Mouse (Mus musculus) liver, embryonic 14.5 days (tissue): ENCODE measurements around the gene Itfg2. TPM values are rescaled to one million over a fixed set of nuclear protein-coding genes. Genes with fewer than 3 reads are reported as not detected.
A peak's percentile ranks its signal among the peaks of the same experiment; 100 is the strongest.

Source experiments
- ATAC-seq: fragments of 200-750 bp; cut with Nextera tagmentation; 2 replicates; pipeline ENCODE4 v1.8.0; 2017; ENCODE audit warnings: moderate number of reproducible peaks, mild to moderate bottlenecking, moderate library complexity; ENCODE audit not compliant: insufficient read depth
- DNase-seq, 3 experiments: peaks; one replicate each; pipeline ENCODE4 v3.0.0-alpha.2; 2012 to 2013; ENCODE audit warnings: low read depth in 3 of 3, low spot score in 3 of 3
- H3K27ac ChIP-seq: fragments of 300-500 bp; sonication (generic); 2 replicates; pipeline ENCODE4 v1.5.1; 2014; ENCODE audit warnings: moderate library complexity, mild to moderate bottlenecking, control low read depth, inconsistent platforms
- H3K27me3 ChIP-seq: fragments of 300-500 bp; sonication (generic); 2 replicates; pipeline ENCODE4 v1.6.1; 2014; ENCODE audit warnings: mild to moderate bottlenecking, low read length, moderate library complexity; ENCODE audit not compliant: control insufficient read depth, insufficient read depth
- H3K36me3 ChIP-seq: fragments of 300-500 bp; sonication (generic); replicated peaks from 2 replicates; pipeline ENCODE4 v1.6.1; 2014; ENCODE audit warnings: low read depth; ENCODE audit not compliant: control insufficient read depth, insufficient read depth
- H3K4me1 ChIP-seq, 2 experiments: fragments of 200-500 bp in 1 of 2; fragments of 300-500 bp in 1 of 2; sonication (generic) in 1 of 2; replicated peaks; 2 replicates each; pipeline ENCODE4 v1.6.1; 2012 to 2014; ENCODE audit warnings: antibody characterized with exemption in 1 of 2, inconsistent platforms in 1 of 2, low read length in 1 of 2; ENCODE audit not compliant: control insufficient read depth in 2 of 2, insufficient read depth in 2 of 2
- H3K4me2 ChIP-seq: fragments of 300-500 bp; sonication (generic); 2 replicates; pipeline ENCODE4 v1.6.1; 2014; ENCODE audit warnings: low read depth, mild to moderate bottlenecking, control low read depth, moderate library complexity
- H3K4me3 ChIP-seq, 2 experiments: fragments of 200-500 bp in 1 of 2; fragments of 300-500 bp in 1 of 2; sonication (generic) in 1 of 2; 2 replicates each; pipeline ENCODE4 v1.5.1; 2012 to 2014; ENCODE audit warnings: low read depth in 2 of 2, low read length in 2 of 2, mild to moderate bottlenecking in 2 of 2, control low read depth in 1 of 2, inconsistent platforms in 1 of 2, moderate library complexity in 1 of 2; ENCODE audit not compliant: insufficient read depth in 1 of 2
- H3K9ac ChIP-seq: fragments of 300-500 bp; sonication (generic); replicated peaks from 2 replicates; pipeline ENCODE4 v1.6.1; 2014; ENCODE audit warnings: mild to moderate bottlenecking, control low read depth, moderate library complexity
- H3K9me3 ChIP-seq: fragments of 300-500 bp; sonication (generic); 2 replicates; pipeline ENCODE4 v1.6.1; 2016; ENCODE audit warnings: low read length, mixed read lengths; ENCODE audit not compliant: control insufficient read depth
- CTCF ChIP-seq: IDR thresholded peaks from 2 replicates; pipeline ENCODE4 v1.5.1; 2016; ENCODE audit warnings: antibody characterized with exemption, low read depth, control low read depth
- EP300 ChIP-seq: IDR thresholded peaks from 2 replicates; pipeline ENCODE4 v1.6.1; 2016; ENCODE audit warnings: antibody characterized with exemption, low read depth
- WGBS: fragments of 180-500 bp; shearing (Covaris S2); extraction: QIAGEN DNeasy Blood & Tissue Kit; methylation state at CpG from one replicate; pipeline ENCODE4 v1.1.7; 2014; ENCODE audit not compliant: insufficient replicate concordance; 5-methylcytosine and 5-hydroxymethylcytosine counted together
- polyA plus RNA-seq, 2 experiments: library from polyadenylated mRNA; depleted of rRNA in 1 of 2; stranded (reverse) in 1 of 2; unstranded in 1 of 2; fragments of >200 nt; fragmentation: Nextera tagmentation in 1 of 2; extraction: Ambion mirVana in 1 of 2; gene quantifications; 2 replicates each; pipeline versions ENCODE4 v1.2.1 to v1.2.3; 2012 to 2014

The Itfg2 gene
- polyA plus RNA-seq, 2 experiments, result 8.7 to 9.4 TPM

- H3K4me2 ChIP-seq, result no peak overlapping the region; the same call in 1 of the 2 replicates
- DNase-seq (no peak), ATAC-seq (no peak)
- H3K9me3 ChIP-seq, result no peaks in the 10 kb centered on the region
- H3K27ac ChIP-seq, result no peak overlapping the region
- no peak for TF ChIP-seq CTCF
- H3K36me3 ChIP-seq, result peaks cover 36% of the 10 kb centered on the region
- peaks cover 0 to 13% of the 10 kb centered on the region in 2 experiments; a peak in 3 of 4 replicates for H3K4me1 ChIP-seq
- H3K27me3 ChIP-seq, result no peaks in the 10 kb centered on the region
- 78% methylated on average over 6 of the region's 6 CpGs for WGBS
- no peak overlapping the region for H3K9ac ChIP-seq
- H3K4me3 ChIP-seq, result no peak overlapping the region; a peak in 1 of 4 replicates
Measured at GRCm38 (mm10) chr6:128364721-128365120, 60.0 kb downstream of the Itfg2 start.

- WGBS, result 2% methylated on average over 46 of the region's 46 CpGs
- no peaks in the 10 kb centered on the region for H3K9me3 ChIP-seq
- no peaks in the 10 kb centered on the region for H3K27me3 ChIP-seq
- H3K4me1 ChIP-seq, result peaks cover 0 to 13% of the 10 kb centered on the region in 2 experiments; a peak in 3 of 4 replicates
- ATAC-seq (peak; percentile 45), DNase-seq (no peak)
- peaks cover 33% of the 10 kb centered on the region for H3K36me3 ChIP-seq
- peak overlapping the region; percentile 86 for H3K9ac ChIP-seq
- TF ChIP-seq EP300 (no peak), CTCF (no peak)
- H3K4me2 ChIP-seq, result peak overlapping the region; percentile 91
- H3K4me3 ChIP-seq, result peak overlapping the region; percentile 66 to 67
- peak overlapping the region; percentile 78 for H3K27ac ChIP-seq
Measured at GRCm38 (mm10) chr6:128363007-128363825, 61.5 kb downstream of the Itfg2 start.

- peak within 1 kb of the TSS; percentile 91 for H3K4me2 ChIP-seq
Measured at GRCm38 (mm10) chr6:128362381-128363006, 62.2 kb downstream of the Itfg2 start, which contains the start of the genes Rhno1 and Foxm1. TSS of gene Rhno1 (minus strand) at chr6:128362911. TSS of gene Foxm1 (plus strand) at chr6:128362967.

GRCm38 (mm10) chr6:128361901-128362300, 62.8 kb downstream of the Itfg2 start:
- no peaks in the 10 kb centered on the region for H3K27me3 ChIP-seq
- ATAC-seq, result no peak
- no peaks in the 10 kb centered on the region for H3K9me3 ChIP-seq
- peak overlapping the region; percentile 86 for H3K9ac ChIP-seq
- peaks cover 0 to 13% of the 10 kb centered on the region in 2 experiments; a peak in 3 of 4 replicates for H3K4me1 ChIP-seq
- peak overlapping the region; percentile 66 to 67 for H3K4me3 ChIP-seq
- peak overlapping the region; percentile 91 for H3K4me2 ChIP-seq
- H3K36me3 ChIP-seq, result peaks cover 32% of the 10 kb centered on the region
- peak overlapping the region; percentile 78 for H3K27ac ChIP-seq
- 15% methylated on average over 9 of the region's 9 CpGs for WGBS
- TF ChIP-seq EP300 (no peak), CTCF (no peak)
- no peak for DNase-seq

More at GRCm38 (mm10) chr6:128362381-128363006, 62.2 kb downstream of the Itfg2 start, which contains the start of the genes Rhno1 and Foxm1:
- Histone ChIP-seq H3K27me3 (no peaks in the 10 kb centered on the region), H3K4me1 (peaks cover 0 to 13% of the 10 kb centered on the region in 2 experiments; a peak in 3 of 4 replicates), H3K9me3 (no peaks in the 10 kb centered on the region), H3K9ac (peak within 1 kb of the TSS; percentile 86), H3K4me3 (peak within 1 kb of the TSS; percentile 66 to 67), H3K27ac (peak within 1 kb of the TSS; percentile 78), H3K36me3 (peaks cover 33% of the 10 kb centered on the region)
- WGBS, result under 1% methylated on average over 55 of the region's 76 CpGs
- no peak for TF ChIP-seq CTCF
- TF ChIP-seq EP300, result no peak
- ATAC-seq (peak; percentile 89), DNase-seq (peak; percentile 71 to 72 (median 72))

Other genes starting within 250 kb of the Itfg2 start
- 0.21 and 0.30 TPM in 2 replicates for gene Tead4, start 124.1 kb downstream of the Itfg2 start, polyA plus RNA-seq (2012; rRNA removed)
- 0.18 and 0.34 TPM in 2 replicates for gene Tead4, start 124.1 kb downstream of the Itfg2 start, polyA plus RNA-seq (2014; fragmentation: Nextera tagmentation; extraction: Ambion mirVana)
- 2.2 and 2.9 TPM in 2 replicates for gene Tulp3, start 69.1 kb downstream of the Itfg2 start, polyA plus RNA-seq (2012; rRNA removed)
- 1.8 TPM in 2 replicates for gene Tulp3, start 69.1 kb downstream of the Itfg2 start, polyA plus RNA-seq (2014; fragmentation: Nextera tagmentation; extraction: Ambion mirVana)
- 15.3 and 19.0 TPM in 2 replicates for gene Rhno1, start 62.0 kb downstream of the Itfg2 start, polyA plus RNA-seq (2012; rRNA removed)
- gene Rhno1, start 62.0 kb downstream of the Itfg2 start, polyA plus RNA-seq (2014; fragmentation: Nextera tagmentation; extraction: Ambion mirVana), result 45.1 and 51.4 TPM in 2 replicates
- 25.2 and 25.5 TPM in 2 replicates for gene Foxm1, start 62.0 kb downstream of the Itfg2 start, polyA plus RNA-seq (2012; rRNA removed)
- gene Foxm1, start 62.0 kb downstream of the Itfg2 start, polyA plus RNA-seq (2014; fragmentation: Nextera tagmentation; extraction: Ambion mirVana), result 12.0 and 12.2 TPM in 2 replicates
- gene Tex52, start 49.5 kb downstream of the Itfg2 start, polyA plus RNA-seq (2012; rRNA removed), result 0.07 and 0.08 TPM in 2 replicates
- not detected in 2 replicates for gene Tex52, start 49.5 kb downstream of the Itfg2 start, polyA plus RNA-seq (2014; fragmentation: Nextera tagmentation; extraction: Ambion mirVana)
- gene Gm44596, start 49.4 kb downstream of the Itfg2 start, polyA plus RNA-seq (2012; rRNA removed), result not detected in 2 replicates
- not detected in 2 replicates for gene Gm44596, start 49.4 kb downstream of the Itfg2 start, polyA plus RNA-seq (2014; fragmentation: Nextera tagmentation; extraction: Ambion mirVana)
- 0.70 and 0.95 TPM in 2 replicates for gene Nrip2, start 25.6 kb downstream of the Itfg2 start, polyA plus RNA-seq (2012; rRNA removed)
- 1.3 and 1.5 TPM in 2 replicates for gene Nrip2, start 25.6 kb downstream of the Itfg2 start, polyA plus RNA-seq (2014; fragmentation: Nextera tagmentation; extraction: Ambion mirVana)
- gene Fkbp4, start 13.7 kb upstream of the Itfg2 start, polyA plus RNA-seq (2012; rRNA removed), result 86.7 and 121 TPM in 2 replicates
- 158 and 179 TPM in 2 replicates for gene Fkbp4, start 13.7 kb upstream of the Itfg2 start, polyA plus RNA-seq (2014; fragmentation: Nextera tagmentation; extraction: Ambion mirVana)
- gene Pzp, start 101.8 kb upstream of the Itfg2 start, polyA plus RNA-seq (2012; rRNA removed), result 119 and 187 TPM in 2 replicates
- 201 and 204 TPM in 2 replicates for gene Pzp, start 101.8 kb upstream of the Itfg2 start, polyA plus RNA-seq (2014; fragmentation: Nextera tagmentation; extraction: Ambion mirVana)
- gene A2ml1, start 156.7 kb upstream of the Itfg2 start, polyA plus RNA-seq (2012; rRNA removed), result 4.0 and 7.9 TPM in 2 replicates
- gene A2ml1, start 156.7 kb upstream of the Itfg2 start, polyA plus RNA-seq (2014; fragmentation: Nextera tagmentation; extraction: Ambion mirVana), result 12.7 and 13.1 TPM in 2 replicates
- gene Klrb1a, start 198.6 kb upstream of the Itfg2 start, polyA plus RNA-seq (2012; rRNA removed), result 0.03 and 0.11 TPM in 2 replicates
- gene Klrb1a, start 198.6 kb upstream of the Itfg2 start, polyA plus RNA-seq (2014; fragmentation: Nextera tagmentation; extraction: Ambion mirVana), result 0.14 and 0.55 TPM in 2 replicates
- gene Clec2h, start 237.5 kb upstream of the Itfg2 start, polyA plus RNA-seq (2012; rRNA removed), result 0.06 and 0.07 TPM in 2 replicates
- gene Clec2h, start 237.5 kb upstream of the Itfg2 start, polyA plus RNA-seq (2014; fragmentation: Nextera tagmentation; extraction: Ambion mirVana), result 0.14 TPM in 1 of 2 replicates, not detected in the other